Mouse (Mus musculus): Measurements from ENCODE around the gene Scn10a.

- TF ChIP-seq CTCF (IDR thresholded peaks at IDR 0.05; ENCODE audit: borderline replicate concordance, insufficient read depth, low read depth, low read length) (no peak), POLR2A (IDR thresholded peaks at IDR 0.05; ENCODE audit: borderline replicate concordance, insufficient read depth, low read length) (no peak)
Measured at GRCm38 (mm10) chr9:119563617-119564016, 155.5 kb downstream of the Scn10a start.

Measured in cerebellum, adult 2 months (tissue).